Mouse (Mus musculus) embryo, embryonic 11.5 days (tissue): Measurements from ENCODE around the gene Tnfsf9.

ENCODE experiments used
- DNase-seq: peaks from one replicate; pipeline ENCODE4 v3.0.0-alpha.2; 2012; ENCODE audit warnings: low read depth, low spot score

Gene Tnfsf9

GRCm38 (mm10) chr17:57095855-57096622 is 9.1 kb upstream of the Tnfsf9 start:
- DNase-seq, result no peak

GRCm38 (mm10) chr17:57096623-57096920 is 8.6 kb upstream of the Tnfsf9 start:
- peak; percentile 72 for DNase-seq

GRCm38 (mm10) chr17:57098321-57098720 is 6.8 kb upstream of the Tnfsf9 start:
- DNase-seq, result no peak

GRCm38 (mm10) chr17:57099629-57100325 is 5.3 kb upstream of the Tnfsf9 start:
- no peak for DNase-seq

GRCm38 (mm10) chr17:57102276-57102675 is 2.8 kb upstream of the Tnfsf9 start:
- DNase-seq, result no peak

GRCm38 (mm10) chr17:57104496-57104895 is 629 bp upstream of the Tnfsf9 start:
- no peak for DNase-seq

- no peak for DNase-seq
Measured at GRCm38 (mm10) chr17:57106035-57106368, 877 bp downstream of the Tnfsf9 start.

GRCm38 (mm10) chr17:57107064-57107463 is 1.9 kb downstream of the Tnfsf9 start:
- DNase-seq, result no peak

- DNase-seq, result no peak
Measured at GRCm38 (mm10) chr17:57108040-57108665, 3.0 kb downstream of the Tnfsf9 start.

GRCm38 (mm10) chr17:57108666-57109171 is 3.6 kb downstream of the Tnfsf9 start:
- no peak for DNase-seq

GRCm38 (mm10) chr17:57110005-57110404 is 4.9 kb downstream of the Tnfsf9 start:
- no peak for DNase-seq

- DNase-seq, result no peak
Measured at GRCm38 (mm10) chr17:57112768-57113474, 7.8 kb downstream of the Tnfsf9 start.

GRCm38 (mm10) chr17:57116801-57117200 is 11.7 kb downstream of the Tnfsf9 start:
- DNase-seq, result no peak

GRCm38 (mm10) chr17:57118524-57119349 is 13.6 kb downstream of the Tnfsf9 start:
- peak; percentile 20 for DNase-seq

- no peak for DNase-seq
Measured at GRCm38 (mm10) chr17:57121856-57122255, 16.7 kb downstream of the Tnfsf9 start.

GRCm38 (mm10) chr17:57123192-57124118 is 18.3 kb downstream of the Tnfsf9 start:
- DNase-seq, result no peak

- no peak for DNase-seq
Measured at GRCm38 (mm10) chr17:57124792-57125191, 19.7 kb downstream of the Tnfsf9 start.

- no peak for DNase-seq
Measured at GRCm38 (mm10) chr17:57125853-57126622, 20.9 kb downstream of the Tnfsf9 start.

- no peak for DNase-seq
Measured at GRCm38 (mm10) chr17:57131793-57132192, 26.7 kb downstream of the Tnfsf9 start.
